Mouse (Mus musculus) urinary bladder, postnatal 25 days (tissue): Measurements from ENCODE around the gene Apold1.

Experiments
- DNase-seq: peaks from one replicate; pipeline ENCODE4 v3.0.0; 2022; ENCODE audit warnings: low spot score

The Apold1 gene

GRCm38 (mm10) chr6:134981231-134982062, at the start of gene Apold1:
Gene Apold1, plus strand, starts transcription at chr6:134981718.
- DNase-seq, result no peak

GRCm38 (mm10) chr6:134932486-134933206, 48.9 kb upstream of the Apold1 start:
- no peak for DNase-seq

- no peak for DNase-seq
These were observed 48.3 kb upstream of the Apold1 start for GRCm38 (mm10) chr6:134933207-134933558.

- DNase-seq, result no peak
These were observed 47.2 kb upstream of the Apold1 start for GRCm38 (mm10) chr6:134934305-134934704.

GRCm38 (mm10) chr6:134939781-134940180, 41.7 kb upstream of the Apold1 start:
- no peak for DNase-seq

- DNase-seq, result no peak
These were observed 37.6 kb upstream of the Apold1 start for GRCm38 (mm10) chr6:134943759-134944407.

- no peak for DNase-seq
These were observed 35.5 kb upstream of the Apold1 start for GRCm38 (mm10) chr6:134946054-134946453.

GRCm38 (mm10) chr6:134946858-134947257, 34.7 kb upstream of the Apold1 start:
- DNase-seq, result no peak

- peak; percentile 63 for DNase-seq
These were observed 34.0 kb upstream of the Apold1 start for GRCm38 (mm10) chr6:134947311-134948087.

- DNase-seq, result no peak
These were observed 32.9 kb upstream of the Apold1 start for GRCm38 (mm10) chr6:134948522-134949061.

GRCm38 (mm10) chr6:134949241-134949640, 32.3 kb upstream of the Apold1 start:
- no peak for DNase-seq

- DNase-seq, result no peak
These were observed 30.2 kb upstream of the Apold1 start for GRCm38 (mm10) chr6:134951364-134951763.

GRCm38 (mm10) chr6:134953976-134954375, 27.5 kb upstream of the Apold1 start:
- no peak for DNase-seq

- DNase-seq, result no peak
These were observed 25.1 kb upstream of the Apold1 start for GRCm38 (mm10) chr6:134956388-134956787.

- no peak for DNase-seq
These were observed 20.2 kb upstream of the Apold1 start for GRCm38 (mm10) chr6:134961286-134961685.

- no peak for DNase-seq
These were observed 19.5 kb upstream of the Apold1 start for GRCm38 (mm10) chr6:134961858-134962517.

GRCm38 (mm10) chr6:134962518-134962893, 19.0 kb upstream of the Apold1 start:
- DNase-seq, result no peak

GRCm38 (mm10) chr6:134963910-134964309, 17.6 kb upstream of the Apold1 start:
- no peak for DNase-seq

GRCm38 (mm10) chr6:134966681-134967080, 14.8 kb upstream of the Apold1 start:
- no peak for DNase-seq

GRCm38 (mm10) chr6:134968326-134968725, 13.2 kb upstream of the Apold1 start:
- no peak for DNase-seq

- no peak for DNase-seq
These were observed 12.0 kb upstream of the Apold1 start for GRCm38 (mm10) chr6:134969498-134969897.
